Mouse (Mus musculus) embryonic fibroblast, embryonic 13.5 days (primary cell): Measurements from ENCODE around the gene Unc13c.

Experiments
- CTCF ChIP-seq: IDR thresholded peaks from 2 replicates; pipeline ENCODE4 v1.5.1; 2011; ENCODE audit warnings: mild to moderate bottlenecking, control low read depth, low read length, moderate library complexity, borderline replicate concordance; ENCODE audit not compliant: insufficient read depth
- POLR2A ChIP-seq: IDR thresholded peaks from 2 replicates; pipeline ENCODE4 v1.6.1; 2011; ENCODE audit warnings: low read depth, mild to moderate bottlenecking, control low read depth, low read length, moderate library complexity

DNA sequence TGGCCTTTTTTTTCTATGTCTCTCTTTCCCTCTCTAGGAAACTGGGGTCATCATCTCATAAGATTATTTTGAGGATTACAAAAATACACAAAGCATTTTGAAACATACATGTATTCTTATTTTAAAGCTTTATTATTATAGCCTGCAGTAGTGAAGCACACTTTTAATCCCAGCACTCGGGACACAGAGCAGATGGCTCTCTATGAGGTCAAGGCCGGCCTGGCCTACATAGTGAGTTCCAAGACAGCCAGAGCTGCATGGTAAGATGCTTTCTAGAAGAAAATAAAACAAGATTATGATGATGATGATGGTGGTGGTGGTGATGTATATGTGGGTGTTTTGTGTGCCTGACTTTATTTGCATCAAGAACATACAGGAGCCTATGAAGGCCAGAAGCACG is 109.3 kb downstream of the Unc13c start:
- TF ChIP-seq CTCF (no peak), POLR2A (no peak)
